Mouse (Mus musculus) forebrain, embryonic 15.5 days (tissue): ENCODE measurements around the gene Efcab6. TPM values are rescaled to one million over a fixed set of nuclear protein-coding genes. Genes with fewer than 3 reads are reported as not detected.
A peak's percentile ranks its signal among the peaks of the same experiment; 100 is the strongest.

ENCODE experiments used
- ATAC-seq: fragments of 200-750 bp; cut with Nextera tagmentation; replicated peaks from 2 replicates; pipeline ENCODE4 v1.8.0; 2017; ENCODE audit warnings: mild to moderate bottlenecking, moderate TSS enrichment, moderate library complexity
- H3K27ac ChIP-seq: fragments of 300-500 bp; sonication (generic); replicated peaks from 2 replicates; pipeline ENCODE4 v1.5.1; 2015; ENCODE audit warnings: mild to moderate bottlenecking, inconsistent platforms
- H3K27me3 ChIP-seq: fragments of 300-500 bp; sonication (generic); 2 replicates; pipeline ENCODE4 v1.6.1; 2015; ENCODE audit warnings: inconsistent platforms
- H3K36me3 ChIP-seq: fragments of 300-500 bp; sonication (generic); 2 replicates; pipeline ENCODE4 v1.6.1; 2015; ENCODE audit warnings: mild to moderate bottlenecking, inconsistent platforms
- H3K4me1 ChIP-seq: fragments of 300-500 bp; sonication (generic); 2 replicates; pipeline ENCODE4 v1.6.1; 2015; ENCODE audit warnings: inconsistent platforms
- H3K4me2 ChIP-seq: fragments of 300-500 bp; sonication (generic); replicated peaks from 2 replicates; pipeline ENCODE4 v1.6.1; 2015; ENCODE audit warnings: mild to moderate bottlenecking, inconsistent platforms
- H3K4me3 ChIP-seq: fragments of 300-500 bp; sonication (generic); 2 replicates; pipeline ENCODE4 v1.5.1; 2015; ENCODE audit warnings: mild to moderate bottlenecking, inconsistent platforms
- H3K9ac ChIP-seq: fragments of 300-500 bp; sonication (generic); replicated peaks from 2 replicates; pipeline ENCODE4 v1.6.1; 2015; ENCODE audit warnings: mild to moderate bottlenecking, inconsistent platforms
- H3K9me3 ChIP-seq: fragments of 300-500 bp; sonication (generic); 2 replicates; pipeline ENCODE4 v1.6.1; 2016; ENCODE audit warnings: inconsistent platforms
- WGBS: fragments of 180-500 bp; shearing (Covaris S2); methylation state at CpG from one replicate; pipeline ENCODE4 v1.1.7; 2015; ENCODE audit warnings: mixed read lengths; 5-methylcytosine and 5-hydroxymethylcytosine counted together
- polyA plus RNA-seq: library from polyadenylated mRNA; unstranded; fragments of >200 nt; fragmentation: Nextera tagmentation; extraction: Ambion mirVana; gene quantifications from 2 replicates; pipeline ENCODE4 v1.2.1, GENCODE M21; 2015

The Efcab6 gene
- polyA plus RNA-seq, 1 experiment from 2014 or later = 4.3 TPM

DNA sequence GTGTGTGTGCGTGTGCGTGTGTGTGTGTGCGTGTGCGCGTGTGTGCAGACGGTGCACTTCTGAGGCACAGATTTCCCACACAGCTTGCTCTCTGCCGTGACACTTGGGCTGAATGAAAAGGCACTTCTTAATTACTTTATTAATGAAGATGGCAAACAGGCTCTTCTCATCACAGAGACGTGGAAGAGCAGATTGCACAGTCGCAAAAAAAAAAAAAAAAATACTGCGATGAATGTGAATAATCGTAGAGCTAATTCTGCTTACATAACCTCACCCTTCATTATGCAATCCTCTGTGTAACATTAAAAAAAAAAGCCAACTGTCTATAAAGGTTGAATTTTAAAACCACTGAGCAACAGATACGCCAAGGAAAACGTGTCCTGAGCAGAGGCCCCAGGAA, 158.7 kb downstream of the Efcab6 start:
- 53% methylated on average over 13 of the region's 13 CpGs for WGBS
- peaks cover 24% of the 10 kb centered on the region for H3K4me1 ChIP-seq
- peak overlapping the region; percentile 75 for H3K27ac ChIP-seq
- no peak overlapping the region for H3K4me3 ChIP-seq
- no peak overlapping the region for H3K9ac ChIP-seq
- H3K9me3 ChIP-seq = no peaks in the 10 kb centered on the region
- no peaks in the 10 kb centered on the region for H3K27me3 ChIP-seq
- no peaks in the 10 kb centered on the region for H3K36me3 ChIP-seq
- peak; percentile 48 for ATAC-seq
- H3K4me2 ChIP-seq = no peak overlapping the region

DNA sequence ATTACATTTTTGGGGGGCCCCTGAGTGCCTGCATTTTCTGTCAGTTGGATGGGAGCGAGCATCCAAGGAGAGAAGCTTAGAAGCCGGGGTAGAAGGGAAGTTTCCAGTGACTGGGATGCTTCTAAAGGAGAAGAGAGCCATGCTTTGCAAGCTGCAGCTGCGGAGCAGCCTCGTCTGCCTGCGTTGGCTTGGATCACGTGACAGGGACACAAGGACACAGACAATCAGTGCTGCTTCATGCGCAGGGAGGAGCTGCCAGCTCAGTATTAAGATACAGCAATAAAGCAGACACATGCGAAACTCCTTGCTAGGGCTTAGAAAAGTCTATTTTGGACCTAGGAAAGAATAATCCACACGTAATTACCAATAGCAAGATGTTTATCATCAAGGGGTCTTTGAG, 167.9 kb downstream of the Efcab6 start:
- Histone ChIP-seq H3K36me3 (no peaks in the 10 kb centered on the region), H3K9me3 (no peaks in the 10 kb centered on the region), H3K4me2 (no peak overlapping the region), H3K27ac (peak overlapping the region; percentile 73), H3K9ac (peak overlapping the region; percentile 26; the same call in 1 of the 2 replicates), H3K4me3 (no peak overlapping the region), H3K27me3 (no peaks in the 10 kb centered on the region), H3K4me1 (peaks cover 36% of the 10 kb centered on the region)
- 33% methylated on average over 9 of the region's 9 CpGs for WGBS
- ATAC-seq = peak; percentile 84

DNA sequence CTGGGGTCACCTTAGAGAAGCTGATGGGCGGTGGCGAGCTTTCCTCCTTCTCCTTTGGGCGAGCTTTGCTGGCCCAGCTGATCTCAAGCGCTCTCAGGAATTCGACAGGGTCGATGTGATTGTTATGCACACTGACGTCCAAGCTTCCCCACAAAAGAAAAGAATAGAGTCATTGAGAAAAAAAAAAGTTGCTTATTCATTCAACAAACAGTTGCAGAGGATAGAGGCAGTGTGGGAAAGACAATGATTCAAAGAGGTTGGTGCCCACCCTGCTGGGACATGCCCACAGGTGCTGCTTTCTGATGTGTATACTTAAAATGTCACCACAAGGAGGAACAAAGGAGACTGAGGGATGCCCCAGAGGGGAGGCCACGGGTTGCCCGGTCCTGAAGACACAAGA, 169.2 kb downstream of the Efcab6 start:
- Histone ChIP-seq H3K27me3 (no peaks in the 10 kb centered on the region), H3K9me3 (no peaks in the 10 kb centered on the region), H3K9ac (no peak overlapping the region), H3K4me3 (no peak overlapping the region), H3K36me3 (no peaks in the 10 kb centered on the region), H3K27ac (peak overlapping the region; percentile 73), H3K4me1 (peaks cover 29% of the 10 kb centered on the region), H3K4me2 (no peak overlapping the region)
- ATAC-seq = no peak
- WGBS = 23% methylated on average over 9 of the region's 9 CpGs

DNA sequence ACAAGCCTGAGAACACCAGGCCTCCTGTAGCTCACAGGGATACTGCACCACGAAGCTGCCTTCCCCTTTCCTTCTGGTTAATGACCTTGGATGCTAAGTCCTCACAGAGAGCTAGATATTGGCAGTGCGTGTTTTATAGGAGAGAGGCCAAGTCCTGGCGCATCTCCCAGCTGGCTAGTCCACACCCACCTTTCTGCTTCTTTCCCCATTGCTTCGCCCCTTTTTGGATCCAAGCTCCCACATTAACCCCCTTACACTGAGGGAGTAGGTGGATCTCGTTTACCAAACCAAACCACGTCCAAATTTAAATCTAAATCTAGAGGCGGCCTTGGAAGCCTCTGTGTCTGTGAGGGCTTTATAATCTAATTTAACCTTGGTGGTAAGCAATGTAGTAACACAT, 170.9 kb downstream of the Efcab6 start:
- Histone ChIP-seq H3K4me1 (peaks cover 25% of the 10 kb centered on the region), H3K9me3 (no peaks in the 10 kb centered on the region), H3K27ac (no peak overlapping the region), H3K36me3 (no peaks in the 10 kb centered on the region), H3K4me2 (no peak overlapping the region), H3K27me3 (no peaks in the 10 kb centered on the region), H3K4me3 (no peak overlapping the region), H3K9ac (no peak overlapping the region)
- 59% methylated on average over 7 of the region's 7 CpGs for WGBS
- no peak for ATAC-seq

DNA sequence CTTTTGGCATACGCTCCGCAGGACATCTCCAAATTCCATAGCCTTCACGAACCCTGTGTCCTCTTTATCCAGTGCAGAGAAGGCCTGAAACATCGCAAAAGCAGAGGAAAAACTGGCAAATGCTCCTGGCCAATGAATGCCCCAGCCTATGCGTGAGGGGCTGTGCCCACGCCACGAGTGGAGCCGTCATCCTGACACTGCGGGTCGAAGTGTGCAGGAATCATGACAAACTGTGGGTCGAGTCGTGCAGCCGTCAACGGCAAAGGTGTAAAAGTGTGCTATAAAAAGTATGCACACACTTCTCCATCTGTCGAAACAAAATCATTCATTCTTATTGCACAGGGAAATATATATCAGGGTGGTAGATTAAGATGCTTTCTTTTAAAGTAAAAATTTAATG, 172.3 kb downstream of the Efcab6 start:
- 84% methylated on average over 15 of the region's 15 CpGs for WGBS
- H3K9ac ChIP-seq = no peak overlapping the region
- no peaks in the 10 kb centered on the region for H3K27me3 ChIP-seq
- no peak overlapping the region for H3K27ac ChIP-seq
- no peak for ATAC-seq
- no peak overlapping the region for H3K4me3 ChIP-seq
- no peak overlapping the region for H3K4me2 ChIP-seq
- no peaks in the 10 kb centered on the region for H3K36me3 ChIP-seq
- H3K9me3 ChIP-seq = no peaks in the 10 kb centered on the region
- peaks cover 25% of the 10 kb centered on the region for H3K4me1 ChIP-seq

DNA sequence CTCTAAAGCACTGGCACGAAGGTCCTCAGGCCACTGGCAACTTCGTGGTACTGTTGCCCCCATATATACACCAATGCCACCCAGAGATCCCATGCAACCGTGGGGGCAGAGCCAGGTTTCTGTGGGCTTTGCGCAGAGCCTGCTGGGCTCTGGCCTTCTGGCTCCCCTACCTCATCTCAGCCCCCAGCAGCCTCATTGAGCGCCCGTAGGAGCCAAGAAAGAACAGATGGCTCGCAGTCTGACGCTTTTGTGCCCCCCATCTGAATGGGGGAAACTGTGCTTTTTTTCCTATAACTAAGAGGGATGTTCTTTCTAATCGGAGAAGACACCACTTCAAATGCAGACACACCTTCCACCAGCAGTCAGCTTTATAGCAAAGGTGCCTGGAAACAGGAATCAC, 180.9 kb downstream of the Efcab6 start:
- peak overlapping the region; percentile 82 for H3K27ac ChIP-seq
- H3K4me1 ChIP-seq = peaks cover 7% of the 10 kb centered on the region
- H3K9me3 ChIP-seq = no peaks in the 10 kb centered on the region
- no peaks in the 10 kb centered on the region for H3K27me3 ChIP-seq
- 57% methylated on average over 9 of the region's 9 CpGs for WGBS
- no peak overlapping the region for H3K4me3 ChIP-seq
- no peaks in the 10 kb centered on the region for H3K36me3 ChIP-seq
- ATAC-seq = peak; percentile 71
- no peak overlapping the region for H3K4me2 ChIP-seq
- no peak overlapping the region for H3K9ac ChIP-seq

DNA sequence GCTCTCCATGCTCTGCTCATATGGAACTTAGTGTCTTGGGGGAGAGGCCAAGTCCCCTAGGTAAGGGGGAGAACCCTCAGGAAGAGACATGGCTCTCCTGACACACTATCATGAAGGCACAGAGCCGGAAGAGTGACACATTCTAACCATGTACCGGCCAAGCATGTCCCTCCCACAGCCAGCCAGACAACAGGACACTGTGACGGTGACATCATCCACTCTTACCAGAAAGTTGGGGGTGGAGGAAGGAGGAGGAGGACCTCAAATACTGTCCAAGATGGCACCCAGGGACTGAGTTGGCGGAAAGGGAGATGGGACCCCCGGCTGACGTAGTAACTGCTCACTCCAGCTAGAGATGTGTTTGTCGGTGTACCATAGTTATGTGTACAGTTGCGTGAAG, 181.4 kb downstream of the Efcab6 start:
- 0 out of 2 replicates have a peak, but pooled peaks have one; percentile 12 for ATAC-seq
- 91% methylated on average over 8 of the region's 8 CpGs for WGBS
- no peaks in the 10 kb centered on the region for H3K9me3 ChIP-seq
- peak overlapping the region; percentile 82; the same call in 1 of the 2 replicates for H3K27ac ChIP-seq
- H3K4me2 ChIP-seq = no peak overlapping the region
- peaks cover 7% of the 10 kb centered on the region for H3K4me1 ChIP-seq
- no peaks in the 10 kb centered on the region for H3K27me3 ChIP-seq
- no peaks in the 10 kb centered on the region for H3K36me3 ChIP-seq
- H3K9ac ChIP-seq = no peak overlapping the region
- H3K4me3 ChIP-seq = no peak overlapping the region

DNA sequence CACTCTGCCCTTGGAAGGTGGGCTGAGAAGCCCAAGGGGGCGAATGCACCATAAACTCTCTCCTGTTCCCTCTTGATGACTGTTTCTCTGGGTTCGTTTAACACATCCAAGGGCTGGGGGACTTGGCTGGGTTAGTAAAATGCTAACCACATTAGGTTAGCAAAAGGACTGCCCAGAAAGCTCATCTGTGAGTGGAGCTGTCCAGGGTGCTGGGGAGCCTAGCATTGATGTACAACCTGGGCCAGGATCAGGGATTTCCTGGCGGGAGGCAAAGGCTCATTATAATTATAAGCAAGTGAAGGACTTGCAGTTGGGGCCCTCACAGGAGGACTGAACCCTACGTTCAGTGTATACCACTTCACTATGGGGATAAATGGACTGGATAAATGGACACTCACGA, 185.3 kb downstream of the Efcab6 start:
- Histone ChIP-seq H3K4me2 (no peak overlapping the region), H3K9ac (no peak overlapping the region), H3K36me3 (no peaks in the 10 kb centered on the region), H3K4me3 (no peak overlapping the region), H3K27me3 (no peaks in the 10 kb centered on the region), H3K27ac (0 out of 2 replicates have a peak overlapping the region, but pooled peaks have one; percentile 9), H3K4me1 (peaks cover 17% of the 10 kb centered on the region), H3K9me3 (no peaks in the 10 kb centered on the region)
- 18% methylated on average over 5 of the region's 5 CpGs for WGBS
- ATAC-seq = no peak

DNA sequence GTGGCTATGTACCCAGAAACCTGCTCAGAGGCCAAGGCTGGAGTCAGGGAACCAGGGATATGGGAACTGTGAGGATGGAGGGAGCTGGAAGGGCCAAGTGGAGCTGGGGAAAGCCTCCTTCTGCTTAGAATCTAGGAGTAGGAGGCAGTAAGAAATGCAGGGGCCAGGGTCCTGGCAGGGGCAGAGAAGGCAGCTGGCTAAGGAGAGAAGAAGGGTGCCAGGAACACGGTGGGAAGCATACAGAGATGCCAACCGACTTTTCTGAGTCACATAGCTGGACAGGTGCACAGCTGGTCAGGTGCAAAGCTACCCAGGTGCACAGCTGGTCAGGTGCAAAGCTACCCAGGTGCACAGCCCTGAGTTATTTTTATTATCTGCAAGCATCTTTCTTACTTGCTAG, 187.3 kb downstream of the Efcab6 start:
- Histone ChIP-seq H3K9me3 (no peaks in the 10 kb centered on the region), H3K4me1 (peaks cover 13% of the 10 kb centered on the region), H3K4me3 (no peak overlapping the region), H3K9ac (no peak overlapping the region), H3K36me3 (no peaks in the 10 kb centered on the region), H3K27ac (no peak overlapping the region; the same call in 1 of the 2 replicates), H3K4me2 (no peak overlapping the region), H3K27me3 (no peaks in the 10 kb centered on the region)
- ATAC-seq = no peak
- 72% methylated on average over 2 of the region's 2 CpGs for WGBS

DNA sequence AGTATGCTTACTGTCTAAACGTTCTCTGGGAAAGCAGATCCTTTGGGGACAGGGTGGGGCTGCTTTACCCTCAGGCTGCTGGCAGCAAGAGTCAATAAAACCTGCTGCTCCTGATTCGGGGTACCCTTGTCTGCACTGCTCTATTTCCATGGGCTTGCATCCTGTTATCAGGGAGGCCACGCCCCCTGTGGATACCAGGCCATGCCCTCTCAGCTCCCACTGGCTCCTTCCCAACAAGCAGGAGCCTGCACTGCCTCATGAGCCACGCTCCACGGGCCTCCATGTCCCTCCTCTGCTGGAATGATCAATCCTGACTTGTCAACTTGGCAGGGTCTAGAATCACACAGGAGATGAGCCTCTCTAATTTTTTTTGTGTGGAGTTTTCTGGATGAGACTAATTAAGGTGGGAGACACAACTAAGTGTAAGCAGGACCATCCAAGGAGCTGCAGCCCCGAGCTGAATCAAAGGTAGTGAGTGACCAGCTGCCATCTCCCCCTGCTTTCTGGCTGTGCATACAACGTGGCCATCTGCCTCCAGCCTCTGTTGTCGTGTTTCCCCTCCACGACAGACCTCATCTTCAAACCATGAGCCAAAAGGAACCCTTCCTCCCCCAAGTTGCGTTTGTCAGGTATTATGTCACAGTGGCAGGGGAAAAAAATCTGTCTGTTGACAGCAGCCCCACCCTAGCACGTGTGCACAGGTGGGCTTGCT, 187.9 kb downstream of the Efcab6 start:
- H3K4me2 ChIP-seq = no peak overlapping the region
- H3K27me3 ChIP-seq = no peaks in the 10 kb centered on the region
- H3K4me3 ChIP-seq = no peak overlapping the region
- H3K27ac ChIP-seq = peak overlapping the region; percentile 32; the same call in 1 of the 2 replicates
- H3K4me1 ChIP-seq = peaks cover 13% of the 10 kb centered on the region
- no peak for ATAC-seq
- H3K9me3 ChIP-seq = no peaks in the 10 kb centered on the region
- H3K36me3 ChIP-seq = no peaks in the 10 kb centered on the region
- WGBS = 50% methylated on average over 11 of the region's 11 CpGs
- no peak overlapping the region for H3K9ac ChIP-seq

DNA sequence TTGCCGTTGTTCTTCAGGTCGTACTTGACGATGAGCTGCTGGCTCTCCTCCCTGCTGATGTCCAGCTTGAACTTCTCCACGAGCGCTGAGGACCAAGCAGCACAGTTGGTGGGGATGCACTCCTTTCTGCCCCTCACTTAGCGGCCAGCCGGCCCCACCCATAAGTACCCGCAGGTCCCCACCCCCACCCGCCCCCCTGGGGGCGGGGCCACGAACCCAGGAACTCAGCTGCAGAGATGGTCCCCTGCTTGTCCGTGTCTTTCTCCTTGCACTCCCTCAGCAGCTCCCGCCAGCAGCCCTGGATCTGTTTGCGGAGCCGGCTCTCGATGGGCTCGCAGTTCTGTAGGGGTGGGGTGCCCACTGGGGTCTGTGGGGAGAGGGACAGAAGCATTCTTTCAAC, 194.2 kb downstream of the Efcab6 start:
- WGBS = 10% methylated on average over 17 of the region's 17 CpGs
- 0 out of 2 replicates have a peak overlapping the region, but pooled peaks have one; percentile 6 for H3K4me2 ChIP-seq
- no peak for ATAC-seq

DNA sequence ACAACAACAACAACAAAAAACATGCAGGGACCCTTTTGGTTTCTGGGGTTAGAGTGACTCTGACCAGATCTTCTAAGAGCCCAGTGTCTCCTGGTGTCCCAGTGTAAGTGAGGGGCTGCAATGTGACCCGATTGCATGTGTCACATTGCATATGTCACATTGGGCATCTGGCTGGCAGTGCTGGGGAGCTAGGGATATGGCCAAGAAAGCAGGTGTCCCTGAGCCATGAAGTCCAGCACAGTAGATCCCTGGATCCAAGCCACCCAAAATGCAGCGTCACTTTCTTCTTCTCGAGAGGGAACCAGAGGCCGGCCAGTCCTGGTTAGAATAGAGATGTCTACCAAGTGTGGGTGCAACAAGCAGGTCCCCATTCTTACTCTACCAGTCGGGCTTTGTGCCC, 199.6 kb downstream of the Efcab6 start:
- H3K27me3 ChIP-seq = no peaks in the 10 kb centered on the region
- no peaks in the 10 kb centered on the region for H3K36me3 ChIP-seq
- H3K9me3 ChIP-seq = no peaks in the 10 kb centered on the region
- H3K4me3 ChIP-seq = no peak overlapping the region
- no peaks in the 10 kb centered on the region for H3K4me1 ChIP-seq
- H3K27ac ChIP-seq = no peak overlapping the region
- no peak overlapping the region for H3K9ac ChIP-seq
- no peak for ATAC-seq
- no peak overlapping the region for H3K4me2 ChIP-seq
- 90% methylated on average over 5 of the region's 5 CpGs for WGBS

More for the DNA sequence above, 194.2 kb downstream of the Efcab6 start:
- Histone ChIP-seq H3K4me3 (no peak overlapping the region), H3K27me3 (no peaks in the 10 kb centered on the region), H3K9ac (no peak overlapping the region), H3K9me3 (no peaks in the 10 kb centered on the region), H3K36me3 (no peaks in the 10 kb centered on the region), H3K4me1 (no peaks in the 10 kb centered on the region), H3K27ac (no peak overlapping the region)

DNA sequence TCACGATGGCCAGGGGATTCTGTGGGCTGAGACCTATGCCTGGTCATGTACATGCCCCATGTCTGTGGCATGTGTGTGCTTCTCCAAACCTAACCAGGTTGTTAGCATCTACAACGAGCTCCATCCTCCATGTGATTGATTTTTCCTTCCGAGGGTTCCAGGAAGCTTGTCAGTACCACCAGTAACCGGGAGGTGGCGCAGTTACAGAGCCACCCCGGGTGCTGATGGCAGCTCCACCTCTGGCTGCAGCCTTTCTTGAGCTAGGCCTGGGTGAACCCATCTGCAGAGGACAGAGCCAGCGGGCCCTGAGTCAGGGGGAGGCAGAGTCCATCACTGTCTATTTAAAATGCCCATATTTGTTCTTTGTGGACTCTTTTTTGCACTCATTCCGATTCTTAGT, 208.1 kb downstream of the Efcab6 start:
- H3K9me3 ChIP-seq = no peaks in the 10 kb centered on the region
- no peak overlapping the region for H3K4me3 ChIP-seq
- 24% methylated on average over 8 of the region's 8 CpGs for WGBS
- H3K4me2 ChIP-seq = no peak overlapping the region
- H3K9ac ChIP-seq = no peak overlapping the region
- H3K27ac ChIP-seq = peak overlapping the region; percentile 37
- peaks cover 45% of the 10 kb centered on the region for H3K36me3 ChIP-seq
- peaks cover 9% of the 10 kb centered on the region for H3K4me1 ChIP-seq
- ATAC-seq = no peak
- H3K27me3 ChIP-seq = no peaks in the 10 kb centered on the region
